Mouse (Mus musculus) midbrain, embryonic 16.5 days (tissue): ENCODE measurements at regions not wholly inside any gene's neighbourhood (a gene's known extent, or its start where the extent isn't known, plus 50 kb on each side); places are given as distances from the start of the nearest gene placed in this dataset.

ENCODE experiments used
- ATAC-seq: fragments of 200-750 bp; cut with Nextera tagmentation; 2 replicates; pipeline ENCODE4 v1.8.0; 2017; ENCODE audit warnings: moderate TSS enrichment
- H3K27ac ChIP-seq: fragments of 300-500 bp; sonication (generic); 2 replicates; pipeline ENCODE4 v1.5.1; 2014; ENCODE audit warnings: mild to moderate bottlenecking, low read length, mixed read lengths
- H3K27me3 ChIP-seq: fragments of 300-500 bp; sonication (generic); 2 replicates; pipeline ENCODE4 v1.6.1; 2014; ENCODE audit warnings: low read depth, low read length, mixed read lengths; ENCODE audit not compliant: control insufficient read depth, insufficient read depth
- H3K36me3 ChIP-seq: fragments of 300-500 bp; sonication (generic); 2 replicates; pipeline ENCODE4 v1.6.1; 2014; ENCODE audit warnings: mild to moderate bottlenecking, low read length, moderate library complexity, mixed read lengths; ENCODE audit not compliant: control insufficient read depth, insufficient read depth
- H3K4me1 ChIP-seq: fragments of 300-500 bp; sonication (generic); 2 replicates; pipeline ENCODE4 v1.6.1; 2014; ENCODE audit warnings: mild to moderate bottlenecking, low read length, mixed read lengths; ENCODE audit not compliant: control insufficient read depth, insufficient read depth
- H3K4me2 ChIP-seq: fragments of 300-500 bp; sonication (generic); 2 replicates; pipeline ENCODE4 v1.6.1; 2014; ENCODE audit warnings: mild to moderate bottlenecking, low read length, mixed read lengths
- H3K4me3 ChIP-seq: fragments of 300-500 bp; sonication (generic); 2 replicates; pipeline ENCODE4 v1.5.1; 2014; ENCODE audit warnings: low read depth, mild to moderate bottlenecking, low read length, moderate library complexity, mixed read lengths
- H3K9ac ChIP-seq: fragments of 300-500 bp; sonication (generic); 2 replicates; pipeline ENCODE4 v1.6.1; 2014; ENCODE audit warnings: low read depth, low read length, mixed read lengths
- H3K9me3 ChIP-seq: fragments of 300-500 bp; sonication (generic); replicated peaks from 2 replicates; pipeline ENCODE4 v1.6.1; 2014; ENCODE audit warnings: mild to moderate bottlenecking, low read length, mixed read lengths; ENCODE audit not compliant: control insufficient read depth, poor library complexity, severe bottlenecking
- WGBS: fragments of 180-500 bp; shearing (Covaris S2); extraction: QIAGEN DNeasy Blood & Tissue Kit; methylation state at CpG from one replicate; pipeline ENCODE4 v1.1.7; 2014; 5-methylcytosine and 5-hydroxymethylcytosine counted together

- Histone ChIP-seq H3K4me2 (peak overlapping the region; percentile 52), H3K9ac (no peak overlapping the region), H3K9me3 (no peaks in the 10 kb centered on the region), H3K4me1 (peaks cover 8% of the 10 kb centered on the region; the same call in 1 of the 2 replicates), H3K36me3 (no peaks in the 10 kb centered on the region), H3K27me3 (peaks cover 9% of the 10 kb centered on the region), H3K4me3 (no peak overlapping the region), H3K27ac (no peak overlapping the region)
- 21% methylated on average over 18 of the region's 18 CpGs for WGBS
- ATAC-seq = peak; percentile 71
These were observed 52.6 kb upstream of the Pax6 start for GRCm38 (mm10) chr2:105615891-105616733.
